Mouse (Mus musculus): ENCODE measurements around the gene Inf2. TPM values are rescaled to one million over a fixed set of nuclear protein-coding genes. Genes with fewer than 3 reads are reported as not detected.

The Inf2 gene
- total and polyA plus RNA-seq, 3 experiments = 13.9 to 131 (median 36.6) TPM

DNA sequence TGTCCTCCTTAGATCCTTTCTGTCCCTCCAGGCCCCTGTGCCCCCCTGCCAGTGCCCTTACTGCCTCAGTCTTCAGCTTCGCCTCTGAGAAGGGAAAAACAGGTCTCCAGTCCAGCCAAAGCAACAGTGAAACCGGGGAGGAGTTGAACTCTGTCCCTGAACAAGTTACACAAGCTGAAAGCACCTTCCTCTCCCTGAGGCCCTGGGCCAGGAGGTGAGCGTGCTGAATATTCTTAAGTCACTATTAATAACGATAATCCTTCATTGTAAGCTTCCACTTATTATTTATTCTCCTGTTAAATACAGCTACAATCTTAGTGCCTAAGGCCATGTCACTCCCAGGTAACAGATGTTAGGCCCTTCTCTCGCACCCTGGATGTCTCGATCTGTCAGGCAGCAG lies 28.9 kb upstream of the Inf2 start:
- no peak overlapping the region for H3K4me3 ChIP-seq (replicated peaks in 1 of 3; ENCODE audit: low read depth in 2 of 3, low read length in 2 of 3, poor library complexity in 1 of 3)
- dilution Hi-C loops (cut with MboI; ENCODE audit: extremely low pct_ligation_motif_present, extremely low pct_unique_long_range_greater_than_20kb, low sequenced_read_pairs) = no loop called here

GRCm38 (mm10) chr12:112560176-112560797 lies 28.3 kb upstream of the Inf2 start:
- in situ Hi-C loops (cut with MboI; ENCODE audit: low pct_ligation_motif_present, low pct_unique_long_range_greater_than_20kb, low sequenced_read_pairs) (loop anchor here (5.0 kb wide), 1 partner anchor 37 kb away; no protein-coding TSS in a partner anchor), dilution Hi-C loops (cut with MboI; ENCODE audit: extremely low pct_ligation_motif_present, extremely low pct_unique_long_range_greater_than_20kb, low sequenced_read_pairs) (no loop called here)
- peaks cover 4 to 50% of the 10 kb centered on the region in 2 experiments for H3K4me1 ChIP-seq (ENCODE audit: control insufficient read depth in 1 of 2, insufficient read depth in 2 of 2)
- no peak overlapping the region for H3K4me2 ChIP-seq (ENCODE audit: insufficient read depth, low read depth, poor library complexity, severe bottlenecking)
- no peaks in the 10 kb centered on the region for H3K36me3 ChIP-seq (replicated peaks in 1 of 2; ENCODE audit: control insufficient read depth in 1 of 2, insufficient read depth in 1 of 2, low read length in 1 of 2)
- TF ChIP-seq JUND (conservative IDR thresholded peaks at IDR 0.05; ENCODE audit: low read depth, low read length) = no peak
- no peak for TF ChIP-seq MAZ (IDR thresholded peaks at IDR 0.05; ENCODE audit: low read depth, low read length)
- TF ChIP-seq RAD21 (IDR thresholded peaks at IDR 0.05; ENCODE audit: low read depth, low read length) = peak; percentile 9
- no peak for TF ChIP-seq RCOR1 (conservative IDR thresholded peaks at IDR 0.05; ENCODE audit: low read depth, low read length)
- peak; percentile 26 to 68; a peak in 2 of 4 replicates for TF ChIP-seq CTCF (conservative IDR thresholded peaks at IDR 0.05 in 1 of 2, IDR thresholded peaks at IDR 0.05 in 1 of 2; ENCODE audit: low read depth in 2 of 2, low read length in 2 of 2)
- TF ChIP-seq E2F4 (IDR thresholded peaks at IDR 0.05; ENCODE audit: insufficient replicate concordance, low read depth, low read length) = no peak
- no peak for TF ChIP-seq GABPA (IDR thresholded peaks at IDR 0.05; ENCODE audit: insufficient replicate concordance, low read depth, low read length)
- no peak for TF ChIP-seq ZNF384 (IDR thresholded peaks at IDR 0.05; ENCODE audit: low read depth, low read length)
- TF ChIP-seq USF2 (conservative IDR thresholded peaks at IDR 0.05; ENCODE audit: low read depth, low read length) = no peak
- peak; percentile 40 for TF ChIP-seq SMC3 (IDR thresholded peaks at IDR 0.05; ENCODE audit: low read depth, low read length)
- TF ChIP-seq EP300 (IDR thresholded peaks at IDR 0.05; ENCODE audit: low read length) = no peak
- no peak for TF ChIP-seq BHLHE40 (IDR thresholded peaks at IDR 0.05; ENCODE audit: low read depth, low read length)
- TF ChIP-seq UBTF (IDR thresholded peaks at IDR 0.05; ENCODE audit: low read depth, low read length) = no peak
- no peak for TF ChIP-seq NELFE (IDR thresholded peaks at IDR 0.05; ENCODE audit: low read depth, low read length)
- no peak overlapping the region for H3K4me3 ChIP-seq (replicated peaks in 1 of 3; ENCODE audit: low read depth in 2 of 3, low read length in 2 of 3, poor library complexity in 1 of 3)
- peak; percentile 36 for DNase-seq (ENCODE audit: extremely low read depth)
- no peak overlapping the region for H3K27ac ChIP-seq (ENCODE audit: insufficient read depth, low read depth)
- no peaks in the 10 kb centered on the region for H3K27me3 ChIP-seq (replicated peaks)
- no peaks in the 10 kb centered on the region for H3K9me3 ChIP-seq (replicated peaks; ENCODE audit: low read length)
- H3K9ac ChIP-seq (ENCODE audit: insufficient read depth, low read depth) = no peak overlapping the region
- H3K79me2 ChIP-seq (replicated peaks; ENCODE audit: control insufficient read depth, extremely low read depth, insufficient read depth, poor library complexity, severe bottlenecking) = no peaks in the 10 kb centered on the region

More for the DNA sequence above, 28.9 kb upstream of the Inf2 start:
- H3K36me3 ChIP-seq (replicated peaks in 1 of 2; ENCODE audit: control insufficient read depth in 1 of 2, insufficient read depth in 1 of 2, low read length in 1 of 2) = no peaks in the 10 kb centered on the region
- no peak for DNase-seq (ENCODE audit: extremely low read depth)
- in situ Hi-C loops (cut with MboI; ENCODE audit: low pct_ligation_motif_present, low pct_unique_long_range_greater_than_20kb, low sequenced_read_pairs) = loop anchor here (5.0 to 10.0 kb wide), 2 partner anchors 38 to 145 kb away; no protein-coding TSS in a partner anchor
- H3K9me3 ChIP-seq (replicated peaks; ENCODE audit: low read length) = no peaks in the 10 kb centered on the region
- no peak for TF ChIP-seq MXI1 (IDR thresholded peaks at IDR 0.05; ENCODE audit: low read depth, low read length)
- no peak for TF ChIP-seq ETS1 (conservative IDR thresholded peaks at IDR 0.05; ENCODE audit: low read depth, low read length)
- TF ChIP-seq TBP (conservative IDR thresholded peaks at IDR 0.05; ENCODE audit: low read depth, low read length) = no peak
- no peak for TF ChIP-seq ZC3H11A (IDR thresholded peaks at IDR 0.05; ENCODE audit: low read depth, low read length)
- TF ChIP-seq SMC3 (IDR thresholded peaks at IDR 0.05; ENCODE audit: low read depth, low read length) = no peak
- no peak for TF ChIP-seq SIN3A (IDR thresholded peaks at IDR 0.05; ENCODE audit: low read length)
- TF ChIP-seq JUND (conservative IDR thresholded peaks at IDR 0.05; ENCODE audit: low read depth, low read length) = no peak
- TF ChIP-seq E2F4 (IDR thresholded peaks at IDR 0.05; ENCODE audit: insufficient replicate concordance, low read depth, low read length) = no peak
- TF ChIP-seq RAD21 (IDR thresholded peaks at IDR 0.05; ENCODE audit: low read depth, low read length) = no peak
- no peak for TF ChIP-seq ZKSCAN1 (IDR thresholded peaks at IDR 0.05; ENCODE audit: borderline replicate concordance, low read depth, low read length)
- no peak for TF ChIP-seq KAT2A (IDR thresholded peaks at IDR 0.05; ENCODE audit: insufficient replicate concordance, low read length)
- no peak for TF ChIP-seq NELFE (IDR thresholded peaks at IDR 0.05; ENCODE audit: low read depth, low read length)
- TF ChIP-seq TCF12 (IDR thresholded peaks at IDR 0.05; ENCODE audit: low read depth, low read length) = no peak
- no peak for TF ChIP-seq CHD2 (IDR thresholded peaks at IDR 0.05; ENCODE audit: low read length)
- no peak for TF ChIP-seq CHD1 (IDR thresholded peaks at IDR 0.05; ENCODE audit: low read depth, low read length)
- H3K9ac ChIP-seq (ENCODE audit: insufficient read depth, low read depth) = no peak overlapping the region
- no peak overlapping the region for H3K4me2 ChIP-seq (ENCODE audit: insufficient read depth, low read depth, poor library complexity, severe bottlenecking)
- H3K79me2 ChIP-seq (replicated peaks; ENCODE audit: control insufficient read depth, extremely low read depth, insufficient read depth, poor library complexity, severe bottlenecking) = no peaks in the 10 kb centered on the region
- H3K4me1 ChIP-seq (ENCODE audit: control insufficient read depth in 1 of 2, insufficient read depth in 2 of 2) = peaks cover 4 to 49% of the 10 kb centered on the region in 2 experiments
- H3K27ac ChIP-seq (ENCODE audit: insufficient read depth, low read depth) = no peak overlapping the region
- no peaks in the 10 kb centered on the region for H3K27me3 ChIP-seq (replicated peaks)

Data from CH12.LX (cell line).